Mouse (Mus musculus) heart, postnatal 0 days (tissue): ENCODE data around the gene Grb2. TPM values are rescaled to one million over a fixed set of nuclear protein-coding genes. Genes with fewer than 3 reads are reported as not detected.

Experiments
- ATAC-seq: fragments of 200-750 bp; cut with Nextera tagmentation; 2 replicates; pipeline ENCODE4 v1.8.0; 2017; ENCODE audit warnings: low read depth, moderate number of reproducible peaks, moderate library complexity; ENCODE audit not compliant: insufficient read depth
- DNase-seq: peaks from one replicate; pipeline ENCODE4 v3.0.0-alpha.2; 2016; ENCODE audit warnings: low spot score
- H3K27ac ChIP-seq: fragments of 300-500 bp; sonication (generic); 2 replicates; pipeline ENCODE4 v1.5.1; 2014; ENCODE audit warnings: low read depth, mild to moderate bottlenecking
- H3K27me3 ChIP-seq: fragments of 300-500 bp; sonication (generic); 2 replicates; pipeline ENCODE4 v1.6.1; 2014; ENCODE audit warnings: low read length, mixed read lengths; ENCODE audit not compliant: control insufficient read depth, insufficient read depth
- H3K36me3 ChIP-seq: fragments of 300-500 bp; sonication (generic); replicated peaks from 2 replicates; pipeline ENCODE4 v1.6.1; 2014; ENCODE audit warnings: low read length, mixed read lengths; ENCODE audit not compliant: control insufficient read depth, insufficient read depth
- H3K4me1 ChIP-seq: fragments of 300-500 bp; sonication (generic); 2 replicates; pipeline ENCODE4 v1.6.1; 2014; ENCODE audit warnings: antibody characterized with exemption; ENCODE audit not compliant: control insufficient read depth, insufficient read depth
- H3K4me2 ChIP-seq: fragments of 300-500 bp; sonication (generic); 2 replicates; pipeline ENCODE4 v1.6.1; 2014; ENCODE audit warnings: low read depth, mild to moderate bottlenecking, low read length, moderate library complexity
- H3K4me3 ChIP-seq: fragments of 300-500 bp; sonication (generic); 2 replicates; pipeline ENCODE4 v1.5.1; 2014; ENCODE audit warnings: low read depth, low read length
- H3K9ac ChIP-seq: fragments of 300-500 bp; sonication (generic); replicated peaks from 2 replicates; pipeline ENCODE4 v1.6.1; 2014; ENCODE audit warnings: low read depth, low read length, mixed read lengths
- H3K9me3 ChIP-seq: fragments of 300-500 bp; sonication (generic); replicated peaks from 2 replicates; pipeline ENCODE4 v1.6.1; 2016; ENCODE audit warnings: low read length; ENCODE audit not compliant: control insufficient read depth
- CTCF ChIP-seq: IDR thresholded peaks from 2 replicates; pipeline ENCODE4 v1.5.1; 2016; ENCODE audit warnings: antibody characterized with exemption, control low read depth, low read depth
- EP300 ChIP-seq: IDR thresholded peaks from 2 replicates; pipeline ENCODE4 v1.6.1; 2016; ENCODE audit warnings: antibody characterized with exemption, low read depth
- WGBS: fragments of 180-500 bp; shearing (Covaris S2); extraction: QIAGEN DNeasy Blood & Tissue Kit; methylation state at CpG from one replicate; pipeline ENCODE4 v1.1.7; 2014; 5-methylcytosine and 5-hydroxymethylcytosine counted together
- polyA plus RNA-seq: library from polyadenylated mRNA; unstranded; fragments of >200 nt; fragmentation: Nextera tagmentation; extraction: Ambion mirVana; gene quantifications from 2 replicates; pipeline ENCODE4 v1.2.1, GENCODE M21; 2015
- total RNA-seq: library from RNA; depleted of rRNA; stranded (reverse); fragments of >200 nt; gene quantifications from 2 replicates; pipeline ENCODE4 v1.2.3, GENCODE M21; 2014; ENCODE audit warnings: low replicate concordance

Grb2 gene
- total and polyA plus RNA-seq, 2 experiments from 2014 or later: 96.9 to 126 TPM

DNA sequence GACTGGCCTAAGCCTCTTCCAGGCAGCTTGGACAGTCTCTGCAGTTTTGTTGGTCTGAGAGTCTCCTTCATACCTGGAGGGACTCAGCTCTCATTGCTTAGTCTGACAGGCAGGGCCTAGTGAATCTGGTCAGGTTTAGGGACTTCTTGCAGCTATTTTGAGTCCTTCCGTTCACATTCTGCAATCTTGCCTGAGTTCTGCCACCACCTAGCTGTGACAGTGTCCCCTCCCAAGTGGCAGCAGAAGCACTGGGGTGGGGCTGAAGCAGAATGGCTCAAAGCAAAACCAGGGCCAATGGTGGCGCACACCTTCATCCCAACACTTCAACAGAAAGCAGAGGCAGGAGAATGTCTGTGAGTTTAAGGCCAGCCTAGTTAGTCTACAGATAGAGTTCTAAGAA, 2.8 kb downstream of the Grb2 start:
- H3K9me3 ChIP-seq: no peaks in the 10 kb centered on the region
- TF ChIP-seq EP300 (no peak), CTCF (peak; percentile 29)
- WGBS: 61% methylated on average over 2 of the region's 2 CpGs
- no peaks in the 10 kb centered on the region for H3K27me3 ChIP-seq
- H3K4me1 ChIP-seq: peaks cover 11% of the 10 kb centered on the region
- H3K36me3 ChIP-seq: no peaks in the 10 kb centered on the region
- no peak for DNase-seq
- ATAC-seq: no peak
- no peak overlapping the region for H3K9ac ChIP-seq
- no peak overlapping the region for H3K4me3 ChIP-seq
- H3K27ac ChIP-seq: peak overlapping the region; percentile 39
- no peak overlapping the region for H3K4me2 ChIP-seq

DNA sequence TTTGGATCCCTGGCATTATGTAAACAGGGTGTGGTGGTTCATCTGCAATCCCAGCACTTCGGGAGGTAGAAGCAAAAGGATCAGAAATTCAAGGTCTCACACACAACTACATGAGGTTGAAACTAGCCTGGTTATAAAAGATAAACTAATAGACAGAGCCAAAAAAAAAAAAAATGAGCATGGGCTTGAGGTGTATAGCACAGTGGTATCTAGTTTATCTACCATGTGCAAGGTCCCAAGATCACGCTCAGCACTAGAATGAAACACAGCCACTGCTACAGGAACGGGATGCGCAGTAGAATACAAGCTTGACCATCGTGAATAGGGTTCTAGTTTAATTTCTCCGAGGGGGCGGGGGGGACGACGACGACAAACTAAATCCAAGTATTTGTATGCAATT, 3.7 kb downstream of the Grb2 start:
- H3K4me3 ChIP-seq: no peak overlapping the region

DNA sequence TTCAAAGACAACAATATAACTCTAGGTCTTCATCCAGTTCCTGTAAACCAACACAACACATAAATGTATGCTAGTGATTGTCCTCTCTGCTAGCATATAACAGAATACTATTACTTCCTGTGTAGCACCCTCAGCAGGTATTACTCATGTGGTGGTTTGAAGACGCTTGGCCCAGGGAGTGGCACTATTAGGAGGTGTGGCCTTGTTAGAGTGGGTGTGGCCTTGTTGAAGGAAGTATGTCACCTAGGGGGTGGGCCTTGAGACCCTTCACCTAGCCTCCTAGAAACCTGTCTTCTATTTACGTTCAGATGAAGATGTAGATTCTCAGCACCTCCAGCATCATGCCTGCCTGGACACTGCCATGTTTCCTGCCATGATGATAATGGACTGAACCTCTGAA, 4.9 kb downstream of the Grb2 start:
- H3K27ac ChIP-seq: no peak overlapping the region
- TF ChIP-seq EP300 (no peak), CTCF (no peak)
- peaks cover 19% of the 10 kb centered on the region for H3K4me1 ChIP-seq
- no peak overlapping the region for H3K4me2 ChIP-seq
- no peak overlapping the region for H3K9ac ChIP-seq
- H3K27me3 ChIP-seq: no peaks in the 10 kb centered on the region
- ATAC-seq (no peak), DNase-seq (no peak)
- no peak overlapping the region for H3K4me3 ChIP-seq
- H3K36me3 ChIP-seq: no peaks in the 10 kb centered on the region
- WGBS: 86% methylated on average over 2 of the region's 2 CpGs
- H3K9me3 ChIP-seq: no peaks in the 10 kb centered on the region

More for the DNA sequence above, 3.7 kb downstream of the Grb2 start:
- H3K9me3 ChIP-seq: no peaks in the 10 kb centered on the region
- peaks cover 19% of the 10 kb centered on the region for H3K4me1 ChIP-seq
- TF ChIP-seq CTCF: no peak
- H3K27ac ChIP-seq: no peak overlapping the region
- ATAC-seq: no peak
- no peak overlapping the region for H3K9ac ChIP-seq
- H3K36me3 ChIP-seq: no peaks in the 10 kb centered on the region
- 89% methylated on average over 10 of the region's 10 CpGs for WGBS
- no peak overlapping the region for H3K4me2 ChIP-seq
- no peak for DNase-seq
- H3K27me3 ChIP-seq: no peaks in the 10 kb centered on the region

DNA sequence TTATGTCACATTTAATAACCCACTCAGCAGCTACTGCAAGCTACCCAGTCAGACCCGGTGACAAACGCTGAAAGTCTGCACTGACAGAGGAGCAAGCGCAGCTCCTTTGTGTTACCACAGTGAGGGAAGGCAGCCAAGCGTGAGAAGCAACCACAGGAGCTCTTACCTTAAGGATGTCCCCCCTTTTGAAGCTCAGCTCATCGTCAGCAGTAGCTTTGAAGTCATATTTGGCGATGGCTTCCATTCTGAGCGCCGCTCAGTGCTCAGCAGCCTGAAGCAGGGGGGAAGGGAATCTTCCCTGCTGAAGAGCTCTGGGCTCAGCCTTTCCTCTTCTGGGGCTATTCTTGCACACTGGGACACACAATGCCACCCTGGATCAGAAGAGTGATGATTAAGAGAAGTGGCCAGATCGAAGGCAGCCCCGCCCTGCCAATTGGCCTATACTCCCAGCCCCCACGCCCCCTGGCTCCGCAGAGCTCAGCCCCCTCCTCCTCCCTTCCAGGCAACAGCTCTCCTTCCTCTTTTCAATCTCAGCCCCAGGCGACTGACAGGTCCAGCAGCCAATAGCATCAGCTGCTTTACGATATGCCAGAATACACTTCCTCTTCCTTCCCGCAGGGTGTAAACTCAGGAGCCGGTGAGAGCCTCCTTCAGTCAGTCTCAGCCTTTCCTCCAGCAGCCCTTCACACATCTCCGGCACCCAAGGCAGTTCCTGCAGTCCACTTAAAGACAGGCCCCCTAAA, 9.2 kb downstream of the Grb2 start:
- DNase-seq: peak; percentile 94
- Histone ChIP-seq H3K4me1 (peaks cover 32% of the 10 kb centered on the region), H3K9ac (peak overlapping the region; percentile 51), H3K27ac (peak overlapping the region; percentile 91), H3K4me2 (peak overlapping the region; percentile 69), H3K4me3 (peak overlapping the region; percentile 49), H3K36me3 (no peaks in the 10 kb centered on the region; the same call in 1 of the 2 replicates), H3K27me3 (no peaks in the 10 kb centered on the region), H3K9me3 (no peaks in the 10 kb centered on the region)
- WGBS: 8% methylated on average over 17 of the region's 17 CpGs
- TF ChIP-seq EP300 (no peak), CTCF (peak; percentile 14; the same call in 1 of the 2 replicates)
- ATAC-seq: peak; percentile 94

DNA sequence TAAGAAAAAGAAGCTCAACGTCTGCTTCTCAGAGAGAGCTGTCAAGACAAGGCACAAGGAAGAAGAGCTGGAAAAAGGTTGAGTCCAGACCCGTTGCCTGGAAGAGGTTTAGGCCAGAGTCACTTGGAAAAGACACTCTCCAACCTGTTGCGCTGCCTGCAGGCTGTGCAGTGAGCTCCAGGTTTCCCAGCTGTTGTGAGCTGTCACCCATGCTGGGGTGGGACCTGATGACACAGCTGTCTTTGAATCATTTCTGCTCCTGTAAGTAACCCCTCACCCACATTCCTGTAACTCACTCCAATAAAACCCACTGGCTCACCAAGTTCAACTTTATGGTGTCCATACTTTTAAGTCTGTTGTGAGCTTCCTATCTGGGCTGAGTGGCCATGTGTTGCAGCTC, 10.7 kb downstream of the Grb2 start:
- ATAC-seq (no peak), DNase-seq (no peak)
- peak overlapping the region; percentile 49 for H3K4me3 ChIP-seq
- no peaks in the 10 kb centered on the region for H3K27me3 ChIP-seq
- no peaks in the 10 kb centered on the region; the same call in 1 of the 2 replicates for H3K36me3 ChIP-seq
- H3K9ac ChIP-seq: no peak overlapping the region
- 60% methylated on average over 3 of the region's 3 CpGs for WGBS
- no peaks in the 10 kb centered on the region for H3K9me3 ChIP-seq
- peak overlapping the region; percentile 91 for H3K27ac ChIP-seq
- no peak for TF ChIP-seq CTCF
- no peak for TF ChIP-seq EP300
- peak overlapping the region; percentile 69 for H3K4me2 ChIP-seq
- H3K4me1 ChIP-seq: peaks cover 40% of the 10 kb centered on the region
